12 mouse cellular contexts compared by ENCODE assay signal in the genomic region with DNA sequence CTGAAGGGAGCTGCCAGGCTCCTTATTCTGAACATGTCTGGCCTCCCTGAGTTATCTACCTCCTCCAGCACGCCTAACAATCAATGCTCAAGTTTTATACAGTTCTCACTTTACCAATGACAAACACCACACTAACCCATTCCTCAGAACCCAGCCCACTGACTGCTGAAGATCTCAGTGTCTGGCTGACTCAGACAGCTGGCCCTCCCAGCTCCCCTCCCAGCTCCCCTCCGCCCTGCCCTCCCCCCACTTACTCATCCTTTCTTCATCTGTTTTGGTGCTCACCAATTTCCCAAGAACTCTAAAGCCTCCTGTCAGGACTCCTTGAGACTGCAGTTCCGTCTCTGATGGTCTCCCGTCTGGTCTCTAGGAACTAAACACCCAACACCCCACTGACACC.
DNase-seq lines count a peak whose midpoint lies in the region; ATAC-seq and TF ChIP-seq lines count a peak whose summit lies in the region.
"Had no signal": no experiment of that assay in that cellular context is flagged by ENCODE, and none has a peak within 500 bp of the region (broad histone marks: within the 10 kb centered on the region; RNA-seq: fewer than 3 reads in every experiment).

No protein-coding gene starts in this region.

- no peaks in the 10 kb centered on the region for H3K36me3 ChIP-seq in heart, embryonic 10.5 days
- H3K36me3 ChIP-seq in limb, embryonic 10.5 days: no peaks in the 10 kb centered on the region
- H3K36me3 ChIP-seq in stomach, postnatal 0 days (ENCODE audit: control insufficient read depth, insufficient read depth, low read length): no peaks in the 10 kb centered on the region
- H3K36me3 ChIP-seq: hindbrain, embryonic 13.5 days; lung, embryonic 15.5 days had no signal

- H3K27ac ChIP-seq in heart, embryonic 10.5 days: peak overlapping the region; percentile 74; the same call in 1 of the 2 replicates
- H3K27ac ChIP-seq in limb, embryonic 10.5 days: 0 out of 2 replicates have a peak overlapping the region, but pooled peaks have one; percentile 36
- H3K27ac ChIP-seq in stomach, postnatal 0 days (replicated peaks): no peak overlapping the region; the same call in 1 of the 2 replicates
- no peak overlapping the region for H3K27ac ChIP-seq in layer of hippocampus, adult 2 months
- H3K27ac ChIP-seq: hindbrain, embryonic 13.5 days; lung, embryonic 15.5 days had no signal

- 0 out of 2 replicates have a peak overlapping the region, but pooled peaks have one; percentile 9 for H3K4me3 ChIP-seq in heart, embryonic 10.5 days
- H3K4me3 ChIP-seq in limb, embryonic 10.5 days: no peak overlapping the region
- H3K4me3 ChIP-seq in stomach, postnatal 0 days (ENCODE audit: low read depth, low read length): no peak overlapping the region
- no peak overlapping the region for H3K4me3 ChIP-seq in layer of hippocampus, adult 2 months
- H3K4me3 ChIP-seq: hindbrain, embryonic 13.5 days; lung, embryonic 15.5 days had no signal

- peaks cover 91% of the 10 kb centered on the region for H3K4me1 ChIP-seq in heart, embryonic 10.5 days
- peaks cover 51% of the 10 kb centered on the region for H3K4me1 ChIP-seq in limb, embryonic 10.5 days
- H3K4me1 ChIP-seq in stomach, postnatal 0 days (replicated peaks; ENCODE audit: control insufficient read depth, insufficient read depth): peaks cover 17% of the 10 kb centered on the region; the same call in 1 of the 2 replicates

- 26% methylated on average over 4 of the region's 4 CpGs for WGBS in heart, embryonic 10.5 days
- WGBS in limb, embryonic 10.5 days: 32% methylated on average over 4 of the region's 4 CpGs
- 38% methylated on average over 4 of the region's 4 CpGs for WGBS in stomach, postnatal 0 days

- no peak overlapping the region for H3K9ac ChIP-seq in stomach, postnatal 0 days (ENCODE audit: low read length)
- H3K9ac ChIP-seq: hindbrain, embryonic 13.5 days; lung, embryonic 15.5 days had no signal

- H3K27me3 ChIP-seq in heart, embryonic 10.5 days (ENCODE audit: insufficient read depth, poor library complexity, severe bottlenecking): no peaks in the 10 kb centered on the region
- H3K27me3 ChIP-seq in limb, embryonic 10.5 days (ENCODE audit: low read depth, poor library complexity, severe bottlenecking): no peaks in the 10 kb centered on the region
- H3K27me3 ChIP-seq in stomach, postnatal 0 days (ENCODE audit: control insufficient read depth, insufficient read depth, low read length): no peaks in the 10 kb centered on the region
- H3K27me3 ChIP-seq: hindbrain, embryonic 13.5 days; lung, embryonic 15.5 days had no signal

- H3K4me2 ChIP-seq in stomach, postnatal 0 days (replicated peaks; ENCODE audit: low read depth): no peak overlapping the region
- H3K4me2 ChIP-seq: hindbrain, embryonic 13.5 days; lung, embryonic 15.5 days had no signal

- ATAC-seq in stomach, postnatal 0 days (ENCODE audit: low FRiP score, low TSS enrichment): peak; percentile 63; the same call in 1 of the 2 replicates
- ATAC-seq: forebrain, embryonic 14.5 days had no signal

- TF ChIP-seq EP300 in stomach, postnatal 0 days (optimal IDR thresholded peaks at IDR 0.05): no peak

- no peak for DNase-seq in heart, embryonic 10.5 days (ENCODE audit: low spot score)
- DNase-seq in heart, adult 9 months (ENCODE audit: low spot score in 2 of 2): no peak
- peak; percentile 8 for DNase-seq in retina, embryonic 14.5 days (ENCODE audit: low spot score)
- no peak for DNase-seq in retina, postnatal 1 day
- no peak for DNase-seq in limb, embryonic 10.5 days (ENCODE audit: low spot score)
- DNase-seq in stomach, postnatal 0 days (ENCODE audit: low spot score): no peak
- DNase-seq in cerebellum, adult 9-11 months: no peak
- no peak for DNase-seq in layer of hippocampus, adult 2 months (ENCODE audit: low spot score in 2 of 2)
- DNase-seq: thymus, postnatal 25 days had no signal

- no peaks in the 10 kb centered on the region for H3K9me3 ChIP-seq in heart, embryonic 10.5 days
- H3K9me3 ChIP-seq in limb, embryonic 10.5 days (replicated peaks): no peaks in the 10 kb centered on the region
- no peaks in the 10 kb centered on the region for H3K9me3 ChIP-seq in stomach, postnatal 0 days (ENCODE audit: control insufficient read depth, low read length)
- H3K9me3 ChIP-seq: hindbrain, embryonic 13.5 days; lung, embryonic 15.5 days had no signal

- TF ChIP-seq CTCF in stomach, postnatal 0 days (IDR thresholded peaks at IDR 0.05; ENCODE audit: low read depth): no peak
- no peak for TF ChIP-seq CTCF in layer of hippocampus, adult 2 months (conservative IDR thresholded peaks at IDR 0.05)

Comparison
In these comparisons a context has a peak if more than half of its experiments do, and no peak if none do; other contexts are left out.
1. H3K27ac ChIP-seq: peak in heart, embryonic 10.5 days (single experiment) and limb, embryonic 10.5 days (single experiment); none in stomach, postnatal 0 days (single experiment) and layer of hippocampus, adult 2 months (single experiment).